Mouse (Mus musculus): ENCODE results near the gene Blzf1. TPM values are rescaled to one million over a fixed set of nuclear protein-coding genes. Genes with fewer than 3 reads are reported as not detected.

Gene Blzf1
- polyA plus RNA-seq, 1 experiment from 2014 or later = 31.5 TPM

Other genes starting within 250 kb of the Blzf1 start
- 0.26 and 29.6 TPM in 2 replicates for gene Sell, start 245.5 kb downstream of the Blzf1 start, polyA plus RNA-seq (2015; fragmentation: Nextera tagmentation; extraction: Ambion mirVana)
- 0.22 TPM in 1 of 2 replicates, not detected in the other for gene Selp, start 192.2 kb downstream of the Blzf1 start, polyA plus RNA-seq (2015; fragmentation: Nextera tagmentation; extraction: Ambion mirVana)
- 0.10 and 0.26 TPM in 2 replicates for gene F5, start 155.7 kb downstream of the Blzf1 start, polyA plus RNA-seq (2015; fragmentation: Nextera tagmentation; extraction: Ambion mirVana)
- gene Slc19a2, start 58.4 kb downstream of the Blzf1 start, polyA plus RNA-seq (2015; fragmentation: Nextera tagmentation; extraction: Ambion mirVana) = 8.1 and 8.4 TPM in 2 replicates
- gene Ccdc181, start 31.9 kb downstream of the Blzf1 start, polyA plus RNA-seq (2015; fragmentation: Nextera tagmentation; extraction: Ambion mirVana) = 20.0 and 26.3 TPM in 2 replicates
- gene Nme7, start 3.4 kb downstream of the Blzf1 start, polyA plus RNA-seq (2015; fragmentation: Nextera tagmentation; extraction: Ambion mirVana) = 33.1 and 33.6 TPM in 2 replicates
- gene Atp1b1, start 150.9 kb upstream of the Blzf1 start, polyA plus RNA-seq (2015; fragmentation: Nextera tagmentation; extraction: Ambion mirVana) = 383 and 428 TPM in 2 replicates